Mouse (Mus musculus) c-Kit-negative CD71-positive TER-119-positive erythroid progenitor cells, embryonic 14.5 days (primary cell): ENCODE measurements around the gene Slc25a43.

Experiments used
- DNase-seq: peaks from one replicate; pipeline ENCODE4 v3.0.0-alpha.2; 2013; ENCODE audit warnings: low read depth, low spot score

Slc25a43 gene

DNA sequence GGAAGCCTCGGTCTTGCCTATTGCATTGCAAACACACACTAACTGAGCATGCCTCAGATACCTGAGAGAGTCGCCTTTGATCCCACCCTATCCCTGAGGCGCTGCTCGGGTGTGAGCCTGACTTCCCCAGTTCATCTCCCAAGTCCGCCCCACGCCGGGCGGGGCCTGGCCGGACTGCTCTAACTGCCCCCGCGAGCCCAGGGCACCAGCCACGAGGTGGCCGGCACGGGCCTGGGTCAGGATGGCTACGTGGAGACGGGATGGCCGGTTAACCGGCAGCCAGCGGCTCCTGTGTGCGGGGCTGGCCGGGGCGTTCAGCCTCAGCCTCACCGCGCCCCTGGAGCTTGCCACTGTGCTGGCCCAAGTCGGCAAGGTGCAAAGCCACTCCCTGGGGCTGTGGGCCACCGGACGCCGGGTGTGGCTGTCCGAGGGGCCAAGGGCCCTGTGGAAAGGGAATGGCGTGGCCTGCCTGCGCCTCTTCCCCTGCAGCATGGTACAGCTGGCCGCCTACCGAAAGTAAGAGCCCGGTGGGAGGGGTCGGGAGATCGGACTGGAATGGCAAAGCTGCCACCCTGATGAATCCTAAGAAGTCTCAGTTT is at the start of gene Slc25a43:
Slc25a43 (plus strand) TSS at position 157 of the 599 bp plus-strand sequence.
- DNase-seq = no peak

DNA sequence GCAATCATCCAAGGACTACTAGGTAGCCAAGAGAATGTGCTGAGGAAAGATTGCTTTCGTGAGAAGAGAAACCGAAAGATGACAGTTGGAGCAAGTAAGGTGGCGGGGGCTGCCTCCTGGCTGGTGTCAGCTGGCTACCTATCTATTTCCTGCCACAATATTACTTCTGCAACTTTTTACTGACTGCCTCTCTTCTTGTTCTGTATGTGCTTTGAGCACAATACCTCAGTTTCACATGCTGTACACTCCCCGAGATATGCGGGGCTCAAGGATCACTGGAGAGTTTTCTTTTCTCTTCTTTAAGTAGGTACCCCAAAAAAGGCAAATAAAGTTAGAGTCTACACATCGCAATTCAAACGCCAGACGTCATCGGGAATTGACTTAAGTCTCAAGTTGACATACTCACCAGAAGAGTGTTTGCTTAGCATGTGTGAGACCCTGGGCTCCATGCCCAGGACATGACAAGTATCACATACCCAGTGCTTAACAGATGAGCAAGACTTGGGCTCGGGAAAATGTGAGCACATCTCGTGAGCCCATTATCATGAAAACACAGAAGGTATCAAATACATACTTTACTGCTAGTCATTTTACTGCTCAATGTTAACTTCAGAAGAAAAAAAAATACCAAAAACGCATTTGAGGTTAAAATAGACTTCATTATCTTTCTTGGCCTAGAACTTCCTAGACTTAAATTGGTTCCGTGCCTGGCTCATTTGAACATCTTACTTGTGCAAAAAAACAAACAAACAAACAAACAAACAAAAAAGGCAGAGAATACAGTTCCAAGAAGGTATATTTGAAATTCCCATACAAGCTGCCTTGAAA is 3.1 kb upstream of the Slc25a43 start:
- DNase-seq = no peak

DNA sequence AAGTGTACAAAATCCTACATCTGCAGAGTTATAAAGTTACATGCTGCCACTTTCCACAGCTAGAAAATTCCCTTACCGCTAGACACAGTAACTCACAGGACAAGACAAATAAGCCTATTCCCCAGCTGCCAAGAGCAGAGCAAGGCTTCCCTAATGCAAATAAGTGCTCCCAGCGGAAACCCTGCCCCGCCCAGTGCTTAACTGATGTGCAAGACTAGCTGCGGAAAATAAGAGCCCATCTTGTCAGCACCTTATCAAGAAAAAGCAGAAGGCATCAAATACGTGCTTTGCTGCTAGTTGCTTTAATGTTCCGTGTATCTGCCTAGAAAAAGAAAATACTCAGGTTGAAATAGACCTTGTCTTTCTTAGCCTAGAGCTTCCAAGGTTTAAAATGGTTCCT is 2.2 kb upstream of the Slc25a43 start:
- DNase-seq = no peak

DNA sequence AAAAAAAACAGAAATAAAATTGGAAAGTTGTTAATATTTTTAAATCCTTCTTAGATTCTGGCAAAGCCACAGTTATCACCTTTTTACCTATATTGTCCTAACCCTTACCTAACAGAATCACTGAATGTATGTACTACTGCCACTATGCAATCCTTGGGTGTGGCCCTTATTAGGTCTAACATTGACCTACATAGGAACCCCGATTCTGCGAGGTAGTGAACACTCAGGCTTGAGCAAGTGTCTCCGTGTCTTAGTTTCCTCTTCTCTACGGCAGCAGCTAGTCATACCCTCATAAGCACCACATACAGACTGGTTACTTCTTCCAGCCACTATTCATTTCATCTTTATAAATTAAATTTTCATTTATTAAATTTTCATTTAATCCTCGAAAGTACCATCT is 715 bp upstream of the Slc25a43 start:
- no peak for DNase-seq

DNA sequence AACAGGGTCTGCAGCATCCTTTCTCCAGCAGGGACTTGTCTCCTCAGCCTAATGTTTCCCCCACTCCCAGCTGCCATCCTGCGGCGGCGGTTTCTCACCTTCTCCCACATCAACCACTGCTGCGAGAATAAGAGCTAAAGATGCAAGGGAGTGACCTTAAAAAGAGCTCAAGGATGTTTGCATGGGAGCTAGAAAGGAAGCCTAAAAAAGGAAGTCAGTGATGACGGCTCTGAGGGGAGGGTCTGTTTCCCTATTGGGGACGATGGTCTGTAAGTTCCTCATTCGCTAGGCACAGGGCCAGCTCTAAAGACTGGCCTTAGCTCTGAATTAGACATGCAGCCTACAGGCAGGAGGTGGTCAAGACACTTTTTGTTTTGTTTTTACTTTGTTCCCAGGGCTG is 1.3 kb downstream of the Slc25a43 start:
- DNase-seq = no peak

DNA sequence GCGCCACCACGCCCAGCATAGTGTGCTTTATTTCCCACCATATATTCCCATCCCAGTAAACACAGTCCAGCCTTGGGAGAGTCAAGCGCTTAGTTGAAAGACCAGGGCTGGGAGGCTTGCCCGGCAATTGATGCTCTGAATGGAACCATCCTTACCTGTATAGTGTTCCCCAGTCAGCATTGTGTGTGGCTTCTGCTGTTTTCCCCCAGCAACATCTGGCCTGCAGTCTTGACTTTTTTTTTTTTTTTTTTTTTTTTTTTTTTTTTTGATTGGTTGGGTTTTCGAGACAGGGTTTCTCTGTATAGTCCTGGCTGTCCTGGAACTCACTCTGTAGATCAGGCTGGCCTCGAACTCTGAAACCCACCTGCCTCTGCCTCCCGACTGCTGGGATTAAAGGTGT is 1.9 kb downstream of the Slc25a43 start:
- no peak for DNase-seq

DNA sequence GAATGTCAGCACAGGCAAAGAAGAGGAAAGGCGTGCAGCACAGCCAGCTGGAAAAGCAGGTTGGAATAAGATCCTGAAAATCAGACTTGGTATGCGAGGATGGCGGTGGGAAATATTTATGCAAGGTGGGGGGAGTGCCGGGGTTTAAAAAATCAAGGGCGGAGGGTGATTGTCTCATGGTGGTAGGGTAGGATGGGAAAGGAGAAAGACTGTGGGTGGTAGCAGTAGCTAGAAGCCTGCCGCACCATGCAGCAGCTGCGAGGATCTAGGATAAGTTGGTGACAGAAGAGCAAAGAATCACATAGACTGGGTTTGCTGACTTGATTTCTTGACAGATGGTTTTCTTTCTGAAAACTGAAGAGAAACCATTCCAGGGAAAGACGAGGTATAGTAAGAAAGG is 3.3 kb downstream of the Slc25a43 start:
- DNase-seq = no peak

DNA sequence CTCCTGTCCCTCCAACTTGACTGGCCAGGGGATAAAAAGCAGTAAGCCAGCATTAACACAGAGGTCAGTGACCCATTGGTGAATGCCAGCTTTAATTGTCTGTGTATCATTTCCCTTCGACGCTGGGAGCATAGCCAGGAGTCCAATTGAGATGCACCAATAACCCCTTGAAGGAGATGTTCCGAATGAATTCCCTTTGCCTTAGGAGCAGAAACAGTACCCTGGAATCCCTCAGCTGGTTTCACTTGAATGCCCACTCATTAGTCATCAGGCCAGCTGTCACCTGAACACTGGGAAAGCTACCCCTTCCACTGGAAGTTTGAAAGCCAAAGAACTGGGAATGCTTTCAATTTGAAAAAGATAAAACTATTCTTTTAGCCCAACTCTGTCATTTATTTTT is 5.1 kb downstream of the Slc25a43 start:
- no peak for DNase-seq

DNA sequence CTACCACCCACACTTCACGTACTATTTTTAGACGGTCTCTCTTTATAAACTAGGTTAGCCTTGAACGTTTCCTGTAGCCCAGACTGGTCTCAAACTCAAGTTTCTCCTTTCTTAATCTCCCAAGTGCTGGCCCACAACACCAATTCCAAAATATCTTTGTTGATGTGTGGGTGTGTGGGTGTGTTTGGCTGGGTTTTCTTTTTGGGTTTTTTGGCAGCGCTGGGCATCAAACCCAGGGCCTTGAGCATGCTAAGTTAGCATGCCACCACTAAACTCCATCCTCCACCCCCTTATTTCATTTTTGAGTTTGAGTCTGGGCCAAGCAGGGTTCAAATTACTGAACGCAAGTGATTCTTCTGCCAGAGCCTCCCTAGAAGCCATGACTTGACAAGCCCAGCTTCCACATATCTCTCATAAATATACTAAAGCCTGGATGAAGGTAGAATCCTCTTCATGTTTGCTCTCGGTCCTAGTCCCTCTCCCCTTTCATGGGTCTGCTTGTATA is 5.9 kb downstream of the Slc25a43 start:
- DNase-seq = no peak

DNA sequence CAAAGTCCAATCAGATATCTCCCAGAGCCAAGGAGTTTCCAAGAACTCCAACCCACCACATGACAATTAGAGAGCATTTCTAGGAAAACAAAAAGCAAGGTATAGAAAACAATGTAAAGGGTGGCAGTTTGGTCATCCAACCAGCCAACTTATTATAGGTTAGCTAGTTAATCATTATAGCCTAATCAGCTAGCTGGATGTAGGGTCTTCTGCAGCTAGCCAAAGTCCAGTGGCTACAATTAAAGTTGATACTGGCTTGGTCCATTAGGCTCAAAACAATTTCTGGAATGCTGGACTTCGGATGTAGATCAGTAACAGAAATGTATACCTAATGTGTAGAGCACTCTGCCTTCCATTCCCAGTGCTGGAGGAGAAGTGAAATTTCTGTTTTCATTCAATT is 7.1 kb downstream of the Slc25a43 start:
- no peak for DNase-seq

DNA sequence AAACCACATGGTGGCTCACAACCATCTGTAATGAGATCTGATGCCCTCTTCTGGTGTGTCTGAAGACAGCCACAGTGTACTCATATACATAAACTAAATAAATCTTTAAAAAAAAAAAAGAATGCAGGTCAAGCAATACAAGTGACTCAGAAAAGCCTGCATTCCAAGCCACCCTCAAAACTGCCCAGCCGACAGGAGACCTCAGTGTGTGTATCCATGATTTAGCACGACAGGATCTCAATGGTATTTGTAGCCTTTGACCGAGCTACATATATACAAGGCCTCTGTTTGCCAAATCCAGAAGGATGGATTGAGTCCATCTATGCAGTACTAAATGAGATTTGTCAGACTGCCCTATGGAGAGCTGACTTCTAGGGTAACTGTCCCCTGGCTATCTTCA is 9.1 kb downstream of the Slc25a43 start:
- no peak for DNase-seq

DNA sequence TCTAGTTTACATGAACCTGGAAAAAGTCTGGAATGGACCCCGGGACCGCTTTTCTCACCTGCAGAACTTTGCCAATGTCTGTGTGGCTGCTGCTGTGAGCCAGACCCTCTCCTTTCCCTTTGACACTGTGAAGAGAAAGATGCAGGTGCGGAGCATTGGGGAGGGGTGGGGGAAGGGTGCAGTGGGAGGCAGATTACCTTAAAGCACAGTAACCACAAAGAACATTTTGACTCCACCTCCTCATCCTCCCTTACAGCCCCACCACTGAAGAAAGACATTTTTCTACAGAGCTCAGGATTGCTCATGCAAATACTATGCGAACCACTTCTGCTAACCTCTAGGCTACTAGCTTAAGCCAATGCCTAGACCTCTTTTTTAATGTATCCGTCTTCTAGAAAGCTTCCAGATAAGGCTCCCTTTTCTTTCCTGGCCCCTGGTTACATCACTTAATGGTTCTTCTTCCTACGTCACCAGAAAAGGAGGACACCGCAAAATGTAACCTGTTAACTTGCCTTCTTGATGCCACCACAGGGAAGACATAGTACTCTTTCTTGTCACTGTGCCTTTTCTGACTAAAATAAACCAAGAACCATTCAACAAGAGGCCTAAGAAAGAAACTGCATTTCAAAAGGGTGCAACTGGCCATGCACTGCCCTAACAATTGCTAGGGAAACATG is 14.5 kb downstream of the Slc25a43 start:
- no peak for DNase-seq

DNA sequence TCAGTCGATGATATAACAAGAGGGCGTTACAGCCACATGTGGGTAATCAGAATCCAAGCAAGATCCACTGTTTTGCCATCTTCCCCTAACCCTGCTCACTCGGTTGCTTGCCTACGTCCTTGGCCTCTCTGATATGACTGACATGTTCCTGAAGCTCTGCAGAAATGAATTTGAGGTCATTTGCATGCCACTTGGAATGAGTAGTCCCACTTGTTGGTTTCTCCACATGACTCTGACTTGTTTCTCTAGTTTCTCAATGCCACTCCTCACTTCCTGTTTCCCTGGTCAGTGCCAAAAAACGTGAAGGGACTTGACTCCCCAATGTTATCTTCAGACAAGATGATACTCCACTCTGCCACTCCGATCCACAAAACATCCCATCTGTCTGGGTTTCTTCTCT is 15.1 kb downstream of the Slc25a43 start:
- DNase-seq = no peak

DNA sequence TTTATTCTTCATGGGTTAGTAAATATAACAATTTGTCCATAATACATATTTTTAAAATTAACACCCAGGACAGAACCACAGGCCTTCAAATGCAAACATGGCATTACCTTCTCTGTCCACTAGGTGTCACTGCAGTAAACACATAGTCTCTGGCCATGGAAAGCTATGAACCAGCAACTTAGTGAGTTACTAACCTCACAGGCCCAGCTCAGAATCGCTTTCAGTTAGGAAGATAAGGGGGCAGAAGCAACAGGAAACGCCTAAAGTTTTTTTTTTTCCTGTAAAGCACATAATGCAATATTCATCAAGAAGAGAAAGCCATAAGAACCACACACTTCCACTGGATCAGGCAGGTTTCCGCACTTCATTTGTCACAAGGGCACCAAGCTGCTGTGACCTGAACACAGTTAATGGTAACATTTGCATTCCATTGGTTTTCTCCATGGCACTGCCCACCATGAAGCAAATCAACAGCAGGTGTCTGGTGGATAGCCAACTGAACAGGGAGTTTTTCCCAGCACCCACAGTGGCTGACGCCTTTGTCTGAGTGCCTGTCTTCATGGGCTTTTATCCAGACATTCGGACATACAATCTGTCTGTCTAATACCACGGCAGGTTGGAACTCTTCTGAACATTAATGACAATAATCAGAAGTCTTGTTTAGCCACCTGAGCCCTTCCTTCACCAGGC is 17.6 kb downstream of the Slc25a43 start:
- DNase-seq = peak; percentile 50

DNA sequence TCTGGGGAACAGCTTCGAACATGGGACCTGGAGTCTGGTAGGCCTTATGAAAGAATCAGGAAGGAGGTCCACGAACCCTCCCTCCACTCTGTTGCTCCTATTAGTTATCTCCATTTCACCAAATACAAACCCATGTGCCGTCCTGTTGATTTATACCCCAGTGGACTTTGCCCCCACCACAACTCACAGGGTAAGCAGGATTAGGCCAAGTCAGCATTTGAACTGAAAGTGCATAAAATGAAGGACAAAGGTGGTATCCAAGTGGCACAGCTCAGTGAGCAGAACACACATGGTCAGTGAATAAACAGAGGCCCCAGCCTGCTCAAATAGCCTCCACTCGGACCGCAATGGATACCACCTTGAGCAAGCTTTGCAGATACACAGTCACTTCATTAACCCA is 18.8 kb downstream of the Slc25a43 start:
- no peak for DNase-seq

DNA sequence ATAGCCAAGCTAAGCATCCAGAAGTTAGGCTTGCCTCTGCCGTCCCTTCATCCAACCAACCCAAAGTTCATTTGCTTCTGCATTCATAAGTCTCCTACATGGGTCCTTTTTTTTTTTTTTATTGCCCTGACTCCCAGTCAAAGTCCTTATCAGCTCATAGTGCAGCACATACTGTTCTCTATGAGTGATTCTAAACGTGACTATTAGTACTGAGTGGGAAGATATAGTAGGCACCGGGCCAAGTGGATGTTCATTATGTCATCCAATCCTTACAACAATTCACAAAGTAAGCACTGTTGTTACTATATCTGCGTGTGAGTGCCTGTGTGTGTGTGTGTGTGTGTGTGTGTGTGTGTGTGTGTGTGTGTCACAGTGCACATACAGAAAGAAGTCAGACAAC is 19.4 kb downstream of the Slc25a43 start:
- DNase-seq = no peak

DNA sequence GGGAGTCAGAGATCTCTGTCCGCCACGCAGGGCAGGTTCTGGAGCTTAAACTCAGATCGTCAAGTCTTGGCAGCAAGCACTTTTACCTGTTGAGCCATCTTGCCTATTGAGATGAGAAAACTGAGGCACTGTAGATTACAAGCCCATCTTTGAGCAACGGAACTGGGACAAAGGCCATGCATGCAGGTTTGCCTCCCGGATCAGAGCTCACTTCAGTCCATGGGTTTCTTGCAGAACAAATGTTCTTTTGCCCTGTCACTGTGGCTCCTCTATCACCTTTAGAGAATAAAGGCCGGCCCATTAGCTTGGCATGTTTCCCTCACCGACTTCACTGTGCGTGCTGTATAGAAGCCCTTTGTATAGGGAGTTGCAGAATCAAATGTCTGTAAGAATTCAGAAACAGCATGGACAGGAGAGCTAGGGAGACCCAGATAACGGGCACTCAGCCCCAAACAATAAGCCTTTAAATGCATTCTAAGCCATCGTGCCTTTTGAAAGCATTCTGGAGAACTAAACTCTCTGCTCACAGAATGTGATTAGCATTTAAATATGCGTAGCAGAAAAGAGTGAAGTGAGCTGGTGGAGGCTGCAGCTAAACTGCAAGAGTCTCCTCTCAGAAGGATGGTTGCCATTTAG is 20.0 kb downstream of the Slc25a43 start:
- no peak for DNase-seq

DNA sequence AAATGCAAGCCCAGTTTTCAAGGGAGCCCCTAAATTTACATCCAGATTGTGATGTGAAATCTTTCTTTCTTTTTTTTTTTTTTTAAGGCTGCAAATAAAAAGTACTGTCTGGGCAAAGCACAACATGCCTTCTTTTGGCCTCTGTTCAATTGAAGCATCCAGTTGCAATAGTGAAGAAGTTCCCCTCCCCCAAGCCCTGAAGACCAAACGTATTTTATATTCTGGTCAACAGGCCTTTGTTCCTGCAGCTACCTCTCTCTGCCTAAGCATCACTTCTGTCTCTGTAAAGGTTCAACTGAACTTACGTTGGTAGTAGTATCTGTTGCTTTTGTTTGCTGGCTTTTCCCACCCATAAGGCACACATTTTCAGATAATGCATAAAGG is 20.5 kb downstream of the Slc25a43 start:
- no peak for DNase-seq

DNA sequence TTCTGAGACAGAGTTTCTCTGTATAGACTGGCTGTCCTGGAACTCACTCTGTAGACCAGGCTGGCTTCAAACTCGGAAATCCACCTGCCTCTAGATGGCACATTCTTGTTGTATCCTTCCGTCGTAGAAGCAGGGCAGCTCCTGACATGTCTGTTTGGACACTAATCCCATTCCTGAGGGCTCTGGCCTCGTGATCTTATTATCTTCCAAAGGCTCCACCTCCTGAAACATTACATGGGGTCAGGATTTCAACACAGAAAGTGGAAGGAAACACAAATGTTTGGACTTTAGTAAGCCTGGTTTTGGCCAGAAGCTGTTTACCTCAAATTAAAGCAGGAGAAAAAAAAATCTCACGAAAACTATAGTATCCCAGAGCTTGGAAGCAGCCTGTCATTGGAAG is 23.9 kb downstream of the Slc25a43 start:
- no peak for DNase-seq

DNA sequence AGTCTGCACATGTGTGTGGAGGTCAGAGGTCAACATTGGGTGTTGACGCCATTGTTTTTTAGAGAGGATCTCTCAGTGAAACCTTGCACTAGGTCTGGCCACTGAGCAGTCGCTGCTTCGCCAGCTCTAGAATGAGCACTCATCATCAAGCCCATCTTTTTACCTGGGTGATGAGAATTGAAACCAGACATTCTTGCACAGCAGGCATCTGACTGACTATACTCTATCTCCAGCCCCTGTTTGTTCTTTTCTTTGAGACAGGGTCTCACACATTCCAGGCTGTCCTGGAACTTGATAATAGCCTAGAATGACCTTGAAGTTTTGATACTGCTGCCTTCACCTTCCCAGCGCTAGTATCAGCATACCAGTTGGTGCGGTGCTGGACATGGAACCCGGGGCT is 29.1 kb downstream of the Slc25a43 start:
- no peak for DNase-seq

DNA sequence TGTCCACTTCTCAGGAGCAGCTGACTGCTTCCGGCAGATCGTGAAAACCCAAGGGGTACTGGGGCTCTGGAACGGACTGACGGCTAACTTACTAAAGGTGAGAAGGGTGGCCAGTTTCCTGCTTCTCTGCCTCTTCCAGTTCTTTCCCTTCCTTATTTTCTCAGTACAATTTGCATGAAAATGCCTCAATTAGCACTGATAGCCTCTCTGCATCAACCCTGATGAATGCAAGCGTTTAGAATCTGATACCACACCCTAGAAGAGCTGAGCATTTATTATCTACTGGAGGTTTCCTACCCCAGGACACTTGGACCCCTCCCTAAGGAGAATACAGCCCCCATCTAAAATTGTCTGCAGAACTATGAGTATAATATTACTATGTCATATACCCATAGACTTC is 32.1 kb downstream of the Slc25a43 start:
- DNase-seq = no peak

DNA sequence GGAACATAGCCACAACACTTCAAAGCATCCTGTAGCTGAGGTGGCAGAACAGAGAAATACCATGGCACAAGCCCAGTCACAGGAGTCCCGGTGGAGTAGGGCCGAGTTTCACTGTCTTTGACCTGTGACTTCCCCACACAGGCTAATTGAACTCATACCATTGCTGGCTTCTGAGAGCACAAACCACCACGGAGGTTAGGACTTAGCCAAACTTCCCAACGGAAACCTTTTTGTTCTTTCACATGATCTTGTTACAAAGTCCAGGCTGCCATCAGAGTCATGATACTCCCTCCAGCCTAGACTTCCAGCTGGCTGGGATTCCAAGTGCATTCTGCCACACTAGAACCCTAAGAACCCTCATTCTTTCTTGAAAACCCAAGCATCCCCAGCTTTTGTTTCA is 34.2 kb downstream of the Slc25a43 start:
- no peak for DNase-seq
